Mouse (Mus musculus): ENCODE results near the gene Fmo5.

The Fmo5 gene

GRCm38 (mm10) chr3:97628391-97629001 is at the start of gene Fmo5:
Gene Fmo5 (plus strand): TSS chr3:97628804.
- DNase-seq (ENCODE audit: low spot score in 2 of 2) = peak; percentile 73 to 81

DNA sequence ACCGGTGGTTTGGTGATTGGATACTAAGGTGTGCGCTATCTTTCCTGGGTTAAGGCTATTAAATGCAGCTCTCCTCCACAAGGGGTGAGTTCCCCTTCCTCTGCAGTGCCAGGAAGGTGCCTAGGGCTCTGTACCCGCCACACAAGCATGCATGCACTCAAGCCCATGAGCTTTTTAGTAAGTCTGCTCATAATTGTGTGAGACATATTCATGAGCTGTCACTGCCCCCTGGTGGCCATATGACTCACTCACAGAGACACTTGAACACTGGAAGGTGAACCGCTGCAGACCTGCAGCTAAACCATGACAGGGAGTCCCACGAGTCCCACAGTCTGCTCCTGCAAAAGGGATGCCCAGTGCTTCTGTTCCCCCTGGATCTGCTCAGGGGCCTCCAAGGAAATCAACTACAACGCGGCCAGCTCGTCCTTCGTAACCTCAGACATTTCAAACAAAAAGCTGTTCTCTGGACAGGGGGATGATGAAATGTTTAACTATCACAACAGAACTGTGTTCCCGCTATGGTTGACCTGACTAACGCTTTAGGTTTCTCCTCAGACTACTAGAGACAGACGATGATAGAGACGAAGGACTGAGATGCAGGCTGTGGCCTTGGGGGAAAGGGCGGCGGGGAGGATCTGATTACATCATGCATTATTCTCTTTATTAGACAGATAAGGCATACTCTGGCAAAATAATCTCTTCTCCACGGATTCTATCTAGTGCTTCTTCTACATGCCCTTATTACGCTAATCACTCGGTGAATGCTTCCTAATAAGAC is 43.0 kb upstream of the Fmo5 start:
- DNase-seq (ENCODE audit: low spot score in 2 of 2) = peak; percentile 60 to 83

GRCm38 (mm10) chr3:97587656-97588055 is 40.9 kb upstream of the Fmo5 start:
- no peak for DNase-seq (ENCODE audit: low spot score in 2 of 2)

GRCm38 (mm10) chr3:97590699-97591098 is 37.9 kb upstream of the Fmo5 start:
- no peak for DNase-seq (ENCODE audit: low spot score in 2 of 2)

GRCm38 (mm10) chr3:97593089-97593488 is 35.5 kb upstream of the Fmo5 start:
- no peak for DNase-seq (ENCODE audit: low spot score in 2 of 2)

DNA sequence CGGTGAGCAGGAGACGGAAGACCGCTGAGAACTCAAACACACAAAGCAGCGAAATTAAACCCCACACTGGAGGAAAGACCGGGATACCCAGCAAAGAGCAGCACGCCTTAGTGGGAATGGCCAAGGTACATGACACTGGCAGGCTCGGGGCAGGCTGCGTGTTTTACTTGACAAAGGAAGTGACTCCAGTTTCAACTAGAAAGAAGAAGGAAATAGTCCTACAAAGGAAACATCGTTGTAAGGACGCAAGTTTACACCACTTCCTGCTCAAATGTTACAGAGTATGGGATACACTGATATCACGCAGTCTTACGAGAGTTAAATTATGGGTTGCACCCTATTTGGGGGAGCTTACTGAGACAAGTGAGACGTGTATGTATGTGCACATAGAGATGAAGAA is 34.5 kb upstream of the Fmo5 start:
- DNase-seq (ENCODE audit: low spot score in 2 of 2) = no peak

DNA sequence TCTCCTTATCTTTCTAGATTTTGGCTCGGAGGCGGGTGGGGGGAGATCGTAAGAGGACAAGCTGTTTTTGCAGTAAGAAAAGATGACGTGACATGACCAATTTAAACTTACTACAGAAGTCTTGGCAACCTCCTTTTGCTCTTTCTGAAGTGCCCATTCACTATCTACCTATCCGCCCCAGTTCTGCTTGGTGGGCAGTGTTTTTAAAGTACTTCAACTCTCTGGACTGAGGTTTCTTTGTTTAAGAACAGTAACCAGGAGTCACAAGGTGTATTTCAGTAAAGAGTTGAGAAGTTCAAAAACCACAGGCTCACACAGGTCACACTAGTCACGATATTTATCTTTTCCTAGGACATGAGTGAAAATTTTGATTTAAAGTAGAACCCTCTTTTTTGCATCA is 33.5 kb upstream of the Fmo5 start:
- DNase-seq (ENCODE audit: low spot score in 2 of 2) = no peak

DNA sequence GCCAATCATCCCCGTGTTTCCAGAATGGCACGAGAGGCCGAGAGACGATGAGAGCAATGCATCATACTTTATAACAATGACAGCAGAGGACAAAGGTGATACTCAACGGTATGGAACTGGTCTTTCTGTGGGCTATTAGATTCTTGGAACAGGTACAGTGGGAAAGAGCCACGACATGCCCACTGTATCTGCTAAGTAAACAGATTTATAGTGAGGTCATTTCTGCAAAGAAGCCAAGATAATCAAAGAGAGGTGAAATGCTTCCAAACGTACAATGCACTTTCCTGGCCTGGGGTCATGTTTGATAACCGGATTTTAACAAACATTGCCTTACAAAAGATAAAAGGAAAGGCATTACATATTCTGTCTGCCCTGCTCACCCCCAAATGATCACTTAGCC is 31.8 kb upstream of the Fmo5 start:
- DNase-seq (ENCODE audit: low spot score in 2 of 2) = no peak

- DNase-seq (ENCODE audit: low spot score in 2 of 2) = no peak
These were observed 28.4 kb upstream of the Fmo5 start for GRCm38 (mm10) chr3:97600050-97600832.

DNA sequence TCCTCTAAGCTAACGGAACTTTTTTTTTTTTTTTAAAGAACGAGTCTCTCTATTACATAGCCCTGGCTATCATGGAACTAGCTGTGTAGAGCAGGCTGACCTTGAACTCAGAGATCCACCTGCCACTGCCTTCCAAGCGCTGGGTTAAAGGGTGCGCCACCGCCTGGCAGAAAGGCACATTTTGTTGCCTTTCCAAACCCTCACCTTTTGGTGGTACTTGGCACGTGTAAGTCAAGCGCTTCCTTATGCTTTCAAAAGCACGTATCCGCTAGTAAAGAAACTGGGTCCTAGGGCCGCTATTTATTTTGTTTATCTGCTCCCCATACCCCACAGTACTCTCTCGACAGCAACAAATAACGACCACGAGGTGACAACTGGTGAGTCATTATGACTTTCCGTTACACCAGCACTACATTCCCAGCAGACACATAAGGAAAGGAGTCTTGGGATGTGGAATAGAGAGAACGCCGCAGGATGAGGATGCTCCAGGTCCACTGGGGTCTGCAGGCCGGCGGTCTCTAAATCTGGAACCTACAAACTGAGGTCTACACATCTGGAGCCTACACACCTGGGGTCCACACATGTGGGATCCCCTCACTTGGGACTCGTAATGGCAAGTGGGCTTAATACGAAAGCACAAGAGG is 19.3 kb upstream of the Fmo5 start:
- peak; percentile 72 to 85 for DNase-seq (ENCODE audit: low spot score in 2 of 2)

GRCm38 (mm10) chr3:97609845-97610410 is 18.7 kb upstream of the Fmo5 start, which contains the start of gene Chd1l:
Gene Chd1l (minus strand): TSS chr3:97610203.
- DNase-seq (ENCODE audit: low spot score in 2 of 2) = peak; percentile 91 to 98

GRCm38 (mm10) chr3:97611021-97611420 is 17.6 kb upstream of the Fmo5 start:
- no peak for DNase-seq (ENCODE audit: low spot score in 2 of 2)

GRCm38 (mm10) chr3:97615154-97615553 is 13.4 kb upstream of the Fmo5 start:
- DNase-seq (ENCODE audit: low spot score in 2 of 2) = no peak

- no peak for DNase-seq (ENCODE audit: low spot score in 2 of 2)
These were observed 12.7 kb upstream of the Fmo5 start for GRCm38 (mm10) chr3:97615933-97616332.

DNA sequence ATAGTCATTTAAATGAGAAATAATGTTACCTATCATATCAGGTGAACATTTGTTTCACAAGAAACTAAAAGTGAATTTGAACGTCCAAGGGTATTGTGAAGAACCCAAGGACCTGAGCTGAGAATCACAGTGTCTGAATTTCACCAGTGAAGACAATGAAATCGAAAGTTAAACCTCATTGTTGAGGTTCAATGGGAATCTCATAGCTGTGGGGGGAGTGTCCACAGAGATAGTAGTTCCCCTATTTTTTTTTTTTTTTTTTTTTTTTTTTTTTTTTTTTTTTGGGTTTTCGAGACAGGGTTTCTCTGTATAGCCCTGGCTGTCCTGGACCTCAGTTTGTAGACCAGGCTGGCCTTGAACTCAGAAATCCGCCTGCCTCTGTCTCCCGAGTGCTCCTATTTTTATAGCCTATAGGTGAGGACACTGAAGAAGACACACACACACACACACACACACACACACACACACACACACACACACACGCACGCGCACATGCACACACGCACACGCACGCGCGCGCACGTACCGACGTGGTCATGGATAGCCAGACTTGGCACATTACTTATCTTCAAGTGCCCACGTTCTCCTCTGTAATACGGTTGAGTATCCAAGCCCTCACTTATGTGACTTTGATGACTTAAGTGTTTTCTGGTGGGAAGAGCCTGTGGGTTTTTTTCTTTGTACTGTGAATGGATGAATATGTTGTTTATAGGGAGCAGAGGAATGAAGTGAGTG is 11.3 kb upstream of the Fmo5 start:
- no peak for DNase-seq (ENCODE audit: low spot score in 2 of 2)

- no peak for DNase-seq (ENCODE audit: low spot score in 2 of 2)
These were observed 10.7 kb upstream of the Fmo5 start for GRCm38 (mm10) chr3:97617899-97618298.

GRCm38 (mm10) chr3:97620657-97621056 is 7.9 kb upstream of the Fmo5 start:
- DNase-seq (ENCODE audit: low spot score in 2 of 2) = no peak

DNA sequence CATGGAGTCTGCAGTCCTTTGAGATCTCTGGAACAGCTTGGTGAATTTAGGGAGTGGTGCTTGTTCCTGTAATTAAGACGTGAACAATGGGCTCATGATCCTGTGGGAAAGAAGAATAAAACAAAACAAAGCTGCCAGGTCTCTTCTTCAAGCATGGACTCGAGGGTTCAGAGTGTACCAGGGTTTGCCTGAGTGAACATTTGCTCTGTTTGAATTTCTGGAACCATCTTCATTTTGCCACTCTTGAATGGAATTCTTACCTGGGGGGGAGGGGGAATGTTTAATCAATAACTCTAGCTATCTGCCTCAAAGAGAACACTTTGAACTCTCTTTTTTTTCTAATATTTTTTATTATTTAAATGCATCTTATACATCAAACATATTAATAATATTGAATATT is 4.0 kb upstream of the Fmo5 start:
- DNase-seq (ENCODE audit: low spot score in 2 of 2) = no peak

DNA sequence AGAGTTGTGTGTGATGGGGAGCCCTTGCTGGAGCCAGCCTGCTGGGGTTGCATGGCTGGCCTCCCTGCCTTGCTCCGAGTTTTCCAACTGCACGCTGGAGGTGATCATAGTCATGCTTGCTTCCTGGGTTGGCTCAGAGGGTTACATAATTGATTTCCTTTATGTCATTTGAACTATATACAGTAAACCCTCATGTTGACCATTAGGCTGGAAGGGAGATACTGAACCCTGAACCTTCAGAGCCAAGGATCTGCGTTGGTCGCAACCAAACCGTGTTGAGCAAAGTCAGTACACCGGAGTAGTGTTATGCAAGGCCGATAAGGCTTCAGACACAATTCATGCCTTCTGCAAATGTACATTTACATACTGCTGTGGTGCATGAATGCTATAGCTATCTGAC is 711 bp upstream of the Fmo5 start:
- no peak for DNase-seq (ENCODE audit: low spot score in 2 of 2)

- DNase-seq (ENCODE audit: low spot score in 2 of 2) = no peak
These were observed 1.3 kb downstream of the Fmo5 start for GRCm38 (mm10) chr3:97629941-97630340.

DNA sequence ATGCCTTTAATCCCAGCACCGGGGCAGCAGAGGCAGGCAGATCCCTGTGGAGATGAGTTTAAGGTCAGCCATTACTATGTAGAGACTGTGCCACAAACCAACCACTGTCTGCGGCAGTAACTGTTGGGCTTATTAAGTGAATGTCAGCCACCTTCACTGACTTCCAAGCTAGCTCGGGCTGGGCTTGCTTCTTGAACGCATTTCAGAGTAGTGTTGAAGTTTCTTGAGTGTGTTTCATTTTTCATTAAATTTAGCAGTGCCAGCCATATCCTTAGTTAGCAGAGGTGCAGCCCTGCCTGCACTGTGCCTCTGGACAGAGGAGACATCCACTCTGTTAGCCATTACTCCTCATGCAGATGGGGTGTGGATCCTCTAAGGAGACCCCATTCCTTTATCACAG is 2.1 kb downstream of the Fmo5 start:
- DNase-seq (ENCODE audit: low spot score in 2 of 2) = no peak

Measured in spleen, postnatal 4 days (tissue).